Mouse (Mus musculus): Measurements from ENCODE around the gene AU040320. TPM values are rescaled to one million over a fixed set of nuclear protein-coding genes. Genes with fewer than 3 reads are reported as not detected.

Gene AU040320
- polyA plus RNA-seq, 1 experiment from 2014 or later, result 28.2 TPM

DNA sequence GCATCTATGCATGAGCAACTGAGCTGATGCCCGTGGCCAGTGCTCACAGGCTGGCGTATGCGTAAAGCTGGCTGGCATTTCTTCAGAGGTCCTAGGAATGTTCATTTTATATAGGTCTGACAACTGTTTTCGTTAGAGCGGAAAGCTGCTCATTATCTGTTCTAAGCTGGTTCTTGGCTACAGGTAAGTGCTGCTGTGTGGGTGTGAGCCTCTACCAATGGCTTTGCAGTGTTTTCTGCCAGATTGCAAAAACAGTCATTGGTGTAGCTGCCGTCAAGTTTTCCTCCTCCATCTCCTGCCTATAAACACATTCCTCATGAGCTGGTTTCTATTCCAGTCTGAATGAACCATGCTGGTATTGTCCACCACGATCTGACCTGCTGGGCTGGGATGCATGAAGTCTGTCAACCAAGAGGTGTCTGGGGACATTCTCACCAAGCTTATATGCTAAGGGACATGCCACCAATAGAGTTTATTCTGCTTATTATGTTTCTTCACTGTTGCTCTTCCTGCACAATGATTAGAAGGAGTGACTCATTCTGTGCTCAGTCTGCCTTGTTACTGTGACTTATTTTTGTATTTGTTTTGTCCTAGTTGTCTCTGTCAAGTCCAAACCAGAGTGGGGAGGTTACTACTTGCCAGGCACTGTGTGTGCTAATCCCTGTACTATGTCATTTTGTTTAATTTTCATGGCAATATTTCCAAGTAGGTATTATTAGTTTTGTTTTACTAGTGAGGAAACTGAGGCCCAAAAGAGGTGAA lies 39.2 kb downstream of the AU040320 start:
- no peak overlapping the region for H3K27ac ChIP-seq (ENCODE audit: low read depth, low read length)
- no peak overlapping the region for H3K4me3 ChIP-seq (ENCODE audit: low read depth, low read length)
- no peaks in the 10 kb centered on the region for H3K9me3 ChIP-seq (replicated peaks; ENCODE audit: control insufficient read depth, low read length)
- no peaks in the 10 kb centered on the region for H3K27me3 ChIP-seq (replicated peaks; ENCODE audit: control insufficient read depth, insufficient read depth, low read length)
- no peak overlapping the region for H3K9ac ChIP-seq (ENCODE audit: low read length)
- no peaks in the 10 kb centered on the region for H3K4me1 ChIP-seq (ENCODE audit: control insufficient read depth, insufficient read depth, low read length)
- no peak overlapping the region for H3K4me2 ChIP-seq (ENCODE audit: low read length)
- no peak for DNase-seq (ENCODE audit: low spot score)
- 91% methylated on average over 7 of the region's 7 CpGs for WGBS
- H3K36me3 ChIP-seq (ENCODE audit: control insufficient read depth, insufficient read depth, low read length), result peaks cover 24% of the 10 kb centered on the region
- ATAC-seq, result no peak

DNA sequence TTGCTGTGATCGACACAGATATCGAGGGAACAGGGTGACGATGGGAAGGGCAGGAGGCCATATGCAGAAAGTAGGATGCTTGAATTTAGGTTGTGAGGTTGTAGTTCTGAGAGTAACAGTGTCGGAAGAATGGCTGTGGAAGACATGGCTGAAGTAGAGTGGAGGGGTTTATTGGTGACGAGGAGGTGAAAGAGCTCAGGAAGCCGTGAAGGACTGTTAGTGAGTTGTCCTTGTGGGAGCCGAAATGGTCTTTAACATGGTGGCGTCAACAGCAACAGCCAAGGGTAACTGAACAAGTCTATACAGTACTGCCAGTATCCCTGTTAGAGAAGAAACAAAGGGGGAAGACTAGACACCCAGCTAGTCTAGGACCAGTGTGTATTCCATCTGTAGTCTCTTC lies 48.8 kb downstream of the AU040320 start:
- WGBS, result 93% methylated on average over 8 of the region's 8 CpGs
- Histone ChIP-seq H3K9ac (ENCODE audit: low read length) (no peak overlapping the region), H3K4me3 (ENCODE audit: low read depth, low read length) (no peak overlapping the region), H3K27ac (ENCODE audit: low read depth, low read length) (no peak overlapping the region), H3K27me3 (replicated peaks; ENCODE audit: control insufficient read depth, insufficient read depth, low read length) (no peaks in the 10 kb centered on the region), H3K36me3 (ENCODE audit: control insufficient read depth, insufficient read depth, low read length) (no peaks in the 10 kb centered on the region), H3K9me3 (replicated peaks; ENCODE audit: control insufficient read depth, low read length) (no peaks in the 10 kb centered on the region), H3K4me1 (ENCODE audit: control insufficient read depth, insufficient read depth, low read length) (peaks cover 4% of the 10 kb centered on the region; the same call in 1 of the 2 replicates), H3K4me2 (ENCODE audit: low read length) (no peak overlapping the region)
- DNase-seq (ENCODE audit: low spot score) (no peak), ATAC-seq (no peak)

DNA sequence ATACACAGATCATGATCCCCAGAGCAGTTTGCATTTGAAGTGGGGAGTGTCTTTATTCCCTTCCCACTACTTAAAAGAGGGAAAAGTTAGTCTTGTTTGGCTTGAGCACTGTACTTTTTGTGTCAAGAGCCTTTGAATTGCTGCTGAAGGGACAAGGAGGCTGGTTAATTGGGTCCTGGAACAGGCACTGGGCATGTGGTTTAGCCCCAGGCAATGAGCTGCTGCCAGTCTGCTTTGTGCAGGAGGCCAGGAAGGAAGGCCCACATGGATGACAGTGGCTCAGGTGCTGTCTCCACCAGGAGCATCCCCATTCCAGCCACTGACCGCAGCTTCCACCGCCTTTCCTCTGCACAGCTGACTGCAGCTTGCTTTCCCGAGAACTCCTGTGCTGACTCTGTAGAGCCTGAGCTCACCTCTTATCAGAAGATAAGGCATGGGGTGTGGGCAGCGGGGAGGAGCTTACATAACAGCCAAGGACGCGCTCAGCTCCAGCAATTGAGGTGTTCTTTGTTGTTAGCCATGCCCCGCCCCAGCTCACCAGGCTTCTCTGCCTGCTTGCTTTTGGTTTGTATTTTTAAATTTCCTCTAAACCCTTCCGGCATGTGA lies 50.0 kb downstream of the AU040320 start:
- DNase-seq (ENCODE audit: low spot score) (peak; percentile 60), ATAC-seq (peak; percentile 60; the same call in 1 of the 2 replicates)
- no peak overlapping the region for H3K9ac ChIP-seq (ENCODE audit: low read length)
- WGBS, result 31% methylated on average over 8 of the region's 8 CpGs
- no peaks in the 10 kb centered on the region for H3K9me3 ChIP-seq (replicated peaks; ENCODE audit: control insufficient read depth, low read length)
- 0 out of 2 replicates have a peak, but pooled peaks cover 3% of the 10 kb centered on the region for H3K36me3 ChIP-seq (ENCODE audit: control insufficient read depth, insufficient read depth, low read length)
- no peak overlapping the region for H3K4me2 ChIP-seq (ENCODE audit: low read length)
- no peaks in the 10 kb centered on the region for H3K27me3 ChIP-seq (replicated peaks; ENCODE audit: control insufficient read depth, insufficient read depth, low read length)
- H3K27ac ChIP-seq (ENCODE audit: low read depth, low read length), result peak overlapping the region; percentile 41; the same call in 1 of the 2 replicates
- no peak overlapping the region for H3K4me3 ChIP-seq (ENCODE audit: low read depth, low read length)
- peaks cover 4% of the 10 kb centered on the region; the same call in 1 of the 2 replicates for H3K4me1 ChIP-seq (ENCODE audit: control insufficient read depth, insufficient read depth, low read length)

DNA sequence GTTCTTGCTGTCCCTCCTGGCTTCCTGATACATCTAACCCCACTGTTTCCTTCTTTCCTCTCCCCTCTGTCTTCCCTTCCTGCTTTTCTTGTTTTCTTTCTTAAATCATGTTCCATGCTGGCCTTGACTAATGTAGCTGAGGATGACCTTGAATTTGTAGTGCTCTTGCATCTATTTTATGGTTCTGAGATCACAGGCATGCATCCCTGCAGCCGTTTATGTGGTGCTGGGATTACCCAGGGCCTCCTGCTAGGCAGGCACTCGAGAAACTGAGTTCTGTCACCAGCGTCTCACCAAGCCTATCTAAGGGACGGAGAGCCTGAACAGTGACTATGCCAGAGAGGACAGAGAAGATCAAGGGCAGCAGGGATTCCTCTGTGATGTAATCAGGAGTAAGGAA lies 52.4 kb downstream of the AU040320 start:
- DNase-seq (ENCODE audit: low spot score) (no peak), ATAC-seq (no peak)
- Histone ChIP-seq H3K4me3 (ENCODE audit: low read depth, low read length) (no peak overlapping the region), H3K27ac (ENCODE audit: low read depth, low read length) (no peak overlapping the region), H3K36me3 (ENCODE audit: control insufficient read depth, insufficient read depth, low read length) (0 out of 2 replicates have a peak, but pooled peaks cover 8% of the 10 kb centered on the region), H3K9ac (ENCODE audit: low read length) (no peak overlapping the region), H3K4me1 (ENCODE audit: control insufficient read depth, insufficient read depth, low read length) (peaks cover 4% of the 10 kb centered on the region; the same call in 1 of the 2 replicates), H3K27me3 (replicated peaks; ENCODE audit: control insufficient read depth, insufficient read depth, low read length) (no peaks in the 10 kb centered on the region), H3K9me3 (replicated peaks; ENCODE audit: control insufficient read depth, low read length) (no peaks in the 10 kb centered on the region), H3K4me2 (ENCODE audit: low read length) (no peak overlapping the region)
- 69% methylated on average over 4 of the region's 4 CpGs for WGBS

DNA sequence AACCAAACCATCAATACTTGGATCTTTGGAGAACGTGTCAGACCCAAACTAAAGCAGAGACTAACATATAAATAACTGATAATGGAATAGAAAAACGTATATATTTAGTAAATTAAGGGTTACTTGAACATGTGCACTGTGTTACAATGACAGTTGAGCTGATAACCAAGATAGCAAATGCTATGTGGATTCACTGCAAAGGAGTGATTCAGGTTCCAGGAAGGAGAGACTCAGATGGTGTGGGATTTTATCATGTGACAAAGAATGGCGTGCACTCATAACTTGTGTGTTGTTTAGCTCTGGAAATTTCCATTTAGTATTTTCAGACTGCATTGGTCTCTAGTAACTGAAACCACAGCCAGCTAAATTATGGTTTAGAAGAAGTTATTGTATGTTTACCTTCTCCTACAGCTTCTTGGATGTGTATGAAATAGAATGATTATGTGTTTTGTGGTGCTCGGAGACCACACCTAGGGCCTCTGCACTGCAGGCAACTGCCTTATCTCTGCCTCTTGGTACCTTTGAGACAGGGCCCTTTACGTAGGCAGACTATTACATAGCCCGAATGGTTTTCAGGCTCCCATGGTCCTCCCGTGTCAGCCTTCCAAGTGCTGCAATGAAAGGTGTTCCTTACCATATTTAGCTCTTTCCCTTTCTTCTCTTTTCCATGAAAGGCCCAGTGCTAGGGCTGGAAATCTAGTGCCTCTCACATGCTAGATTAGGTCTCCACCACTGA lies 53.5 kb downstream of the AU040320 start:
- 93% methylated on average over 7 of the region's 7 CpGs for WGBS
- ATAC-seq (no peak), DNase-seq (ENCODE audit: low spot score) (no peak)
- Histone ChIP-seq H3K4me1 (ENCODE audit: control insufficient read depth, insufficient read depth, low read length) (peaks cover 4% of the 10 kb centered on the region; the same call in 1 of the 2 replicates), H3K4me3 (ENCODE audit: low read depth, low read length) (no peak overlapping the region), H3K4me2 (ENCODE audit: low read length) (no peak overlapping the region), H3K27ac (ENCODE audit: low read depth, low read length) (no peak overlapping the region), H3K9ac (ENCODE audit: low read length) (no peak overlapping the region), H3K9me3 (replicated peaks; ENCODE audit: control insufficient read depth, low read length) (no peaks in the 10 kb centered on the region), H3K36me3 (ENCODE audit: control insufficient read depth, insufficient read depth, low read length) (0 out of 2 replicates have a peak, but pooled peaks cover 8% of the 10 kb centered on the region), H3K27me3 (replicated peaks; ENCODE audit: control insufficient read depth, insufficient read depth, low read length) (no peaks in the 10 kb centered on the region)

DNA sequence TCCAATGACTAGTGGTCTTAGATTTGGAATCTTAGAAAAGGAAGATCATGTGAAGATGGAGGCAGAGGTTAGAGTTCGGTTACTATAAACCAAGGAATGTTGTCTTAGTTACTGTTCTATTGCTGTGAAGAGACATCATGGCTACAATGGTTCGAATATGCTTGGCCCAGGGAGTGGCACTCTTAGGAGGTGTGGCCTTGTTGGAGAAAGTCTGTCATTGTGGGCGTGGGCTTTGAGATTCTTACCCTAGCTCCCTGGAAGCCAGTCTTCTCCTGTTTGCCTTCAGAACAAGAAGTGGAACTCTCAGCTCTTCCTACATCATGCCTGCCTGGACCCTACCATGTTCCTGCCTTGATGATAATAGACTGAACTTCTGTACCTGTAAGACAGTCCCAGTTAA lies 57.2 kb downstream of the AU040320 start:
- 91% methylated on average over 3 of the region's 3 CpGs for WGBS
- no peak overlapping the region for H3K27ac ChIP-seq (ENCODE audit: low read depth, low read length)
- no peak overlapping the region for H3K4me2 ChIP-seq (ENCODE audit: low read length)
- no peaks in the 10 kb centered on the region for H3K9me3 ChIP-seq (replicated peaks; ENCODE audit: control insufficient read depth, low read length)
- no peak overlapping the region for H3K4me3 ChIP-seq (ENCODE audit: low read depth, low read length)
- H3K36me3 ChIP-seq (ENCODE audit: control insufficient read depth, insufficient read depth, low read length), result peaks cover 20% of the 10 kb centered on the region; the same call in 1 of the 2 replicates
- no peak for DNase-seq (ENCODE audit: low spot score)
- ATAC-seq, result no peak
- no peaks in the 10 kb centered on the region for H3K4me1 ChIP-seq (ENCODE audit: control insufficient read depth, insufficient read depth, low read length)
- no peaks in the 10 kb centered on the region for H3K27me3 ChIP-seq (replicated peaks; ENCODE audit: control insufficient read depth, insufficient read depth, low read length)
- H3K9ac ChIP-seq (ENCODE audit: low read length), result no peak overlapping the region

DNA sequence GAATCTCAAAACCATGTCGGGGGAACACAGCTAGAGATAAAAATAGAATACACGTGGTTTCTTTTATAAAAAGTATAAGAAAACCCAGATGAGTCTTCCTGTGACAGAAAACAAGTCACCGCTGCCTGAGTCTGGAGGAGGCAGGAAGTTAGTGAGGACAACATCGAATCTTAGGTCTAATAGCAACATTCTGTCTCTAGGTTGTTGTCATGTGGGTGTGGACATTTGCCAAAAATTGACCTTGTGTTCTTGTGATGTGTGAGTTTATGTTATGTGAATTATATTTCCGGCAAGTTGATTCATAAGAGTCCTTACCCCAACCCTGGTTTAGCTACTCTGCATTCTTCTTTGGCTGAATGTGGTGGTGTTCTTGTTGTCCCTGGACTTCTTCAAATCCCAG lies 59.9 kb downstream of the AU040320 start:
- no peak overlapping the region for H3K9ac ChIP-seq (ENCODE audit: low read length)
- no peak overlapping the region for H3K4me2 ChIP-seq (ENCODE audit: low read length)
- H3K9me3 ChIP-seq (replicated peaks; ENCODE audit: control insufficient read depth, low read length), result no peaks in the 10 kb centered on the region
- 87% methylated on average over 5 of the region's 5 CpGs for WGBS
- ATAC-seq, result no peak
- no peaks in the 10 kb centered on the region for H3K4me1 ChIP-seq (ENCODE audit: control insufficient read depth, insufficient read depth, low read length)
- H3K36me3 ChIP-seq (ENCODE audit: control insufficient read depth, insufficient read depth, low read length), result peaks cover 36% of the 10 kb centered on the region; the same call in 1 of the 2 replicates
- H3K27me3 ChIP-seq (replicated peaks; ENCODE audit: control insufficient read depth, insufficient read depth, low read length), result no peaks in the 10 kb centered on the region
- H3K4me3 ChIP-seq (ENCODE audit: low read depth, low read length), result no peak overlapping the region
- H3K27ac ChIP-seq (ENCODE audit: low read depth, low read length), result no peak overlapping the region
- DNase-seq (ENCODE audit: low spot score), result no peak

DNA sequence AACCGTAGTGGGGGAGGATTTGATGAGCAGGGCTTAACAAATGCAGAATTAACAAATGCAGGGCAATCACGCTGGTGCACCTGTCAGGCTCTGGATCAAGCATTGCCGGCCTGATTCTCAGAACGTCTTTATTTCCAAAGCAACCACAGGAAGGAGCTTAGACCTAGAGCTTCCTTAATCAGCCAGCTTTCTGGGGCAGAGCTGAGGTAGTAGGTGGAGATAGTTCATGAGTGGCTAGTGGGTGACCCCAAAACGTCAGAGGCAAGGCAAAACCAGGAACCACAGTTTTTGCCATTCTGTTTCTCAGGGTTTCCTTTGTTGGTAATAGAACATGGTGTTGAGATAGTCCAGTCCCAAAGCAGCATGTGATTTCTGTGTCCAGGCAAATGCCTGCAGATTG lies 61.5 kb downstream of the AU040320 start:
- 80% methylated on average over 5 of the region's 5 CpGs for WGBS
- ATAC-seq, result no peak

More for the DNA sequence above, 61.5 kb downstream of the AU040320 start:
- Histone ChIP-seq H3K9me3 (replicated peaks; ENCODE audit: control insufficient read depth, low read length) (no peaks in the 10 kb centered on the region), H3K4me3 (ENCODE audit: low read depth, low read length) (no peak overlapping the region), H3K9ac (ENCODE audit: low read length) (no peak overlapping the region), H3K27ac (ENCODE audit: low read depth, low read length) (no peak overlapping the region), H3K4me1 (ENCODE audit: control insufficient read depth, insufficient read depth, low read length) (no peaks in the 10 kb centered on the region), H3K4me2 (ENCODE audit: low read length) (no peak overlapping the region), H3K27me3 (replicated peaks; ENCODE audit: control insufficient read depth, insufficient read depth, low read length) (no peaks in the 10 kb centered on the region), H3K36me3 (ENCODE audit: control insufficient read depth, insufficient read depth, low read length) (peaks cover 32% of the 10 kb centered on the region; the same call in 1 of the 2 replicates)
- no peak for DNase-seq (ENCODE audit: low spot score)
